Mouse (Mus musculus) testis, postnatal 14 days (tissue): ENCODE measurements around the gene Scnn1a.

Experiments used
- DNase-seq: peaks from one replicate; pipeline ENCODE4 v3.0.0; 2021; ENCODE audit warnings: low spot score

The Scnn1a gene

GRCm38 (mm10) chr6:125342198-125342597 is 21.7 kb downstream of the Scnn1a start:
- no peak for DNase-seq

GRCm38 (mm10) chr6:125344084-125344483 is 23.6 kb downstream of the Scnn1a start:
- DNase-seq, result no peak

- no peak for DNase-seq
Observed at GRCm38 (mm10) chr6:125344866-125345265, 24.4 kb downstream of the Scnn1a start.

GRCm38 (mm10) chr6:125345625-125346024 is 25.2 kb downstream of the Scnn1a start:
- no peak for DNase-seq

- no peak for DNase-seq
Observed at GRCm38 (mm10) chr6:125346029-125346428, 25.6 kb downstream of the Scnn1a start.

GRCm38 (mm10) chr6:125348721-125349574 is 28.5 kb downstream of the Scnn1a start, which contains the start of gene Tnfrsf1a:
Gene Tnfrsf1a, plus strand, starts transcription at chr6:125349362.
- DNase-seq, result peak; percentile 71

GRCm38 (mm10) chr6:125349575-125350230 is 29.2 kb downstream of the Scnn1a start:
- peak; percentile 68 for DNase-seq

GRCm38 (mm10) chr6:125350231-125350994 is 30.0 kb downstream of the Scnn1a start:
- no peak for DNase-seq

- DNase-seq, result no peak
Observed at GRCm38 (mm10) chr6:125350995-125351324, 30.5 kb downstream of the Scnn1a start.

- peak; percentile 73 for DNase-seq
Observed at GRCm38 (mm10) chr6:125351368-125352045, 31.0 kb downstream of the Scnn1a start.

- no peak for DNase-seq
Observed at GRCm38 (mm10) chr6:125352046-125352384, 31.6 kb downstream of the Scnn1a start.

- no peak for DNase-seq
Observed at GRCm38 (mm10) chr6:125352811-125353210, 32.4 kb downstream of the Scnn1a start.

GRCm38 (mm10) chr6:125353221-125353620 is 32.8 kb downstream of the Scnn1a start:
- DNase-seq, result no peak

GRCm38 (mm10) chr6:125353655-125354054 is 33.2 kb downstream of the Scnn1a start:
- DNase-seq, result no peak

GRCm38 (mm10) chr6:125354352-125355151 is 34.1 kb downstream of the Scnn1a start:
- DNase-seq, result no peak

- DNase-seq, result no peak
Observed at GRCm38 (mm10) chr6:125355197-125355741, 34.8 kb downstream of the Scnn1a start.

- DNase-seq, result no peak
Observed at GRCm38 (mm10) chr6:125356264-125356663, 35.8 kb downstream of the Scnn1a start.

- DNase-seq, result no peak
Observed at GRCm38 (mm10) chr6:125357334-125357733, 36.9 kb downstream of the Scnn1a start.

- DNase-seq, result no peak
Observed at GRCm38 (mm10) chr6:125359999-125360398, 39.5 kb downstream of the Scnn1a start.

- no peak for DNase-seq
Observed at GRCm38 (mm10) chr6:125360846-125361245, 40.4 kb downstream of the Scnn1a start.
